Mouse (Mus musculus): ENCODE results near the gene Tmem53.
"Not testable (repeated sequence)": the region's sequence is repeated elsewhere in the genome, so short reads cannot be mapped to it uniquely, and the experiment has no call there.

The Tmem53 gene

GRCm38 (mm10) chr4:117252351-117252750, 600 bp downstream of the Tmem53 start:
- peak; percentile 89 for DNase-seq (ENCODE audit: low read depth)

- DNase-seq (ENCODE audit: low read depth), result no peak
Measured at GRCm38 (mm10) chr4:117252755-117253154, 1.0 kb downstream of the Tmem53 start.

GRCm38 (mm10) chr4:117253218-117254016, 1.7 kb downstream of the Tmem53 start:
- peak; percentile 37 for DNase-seq (ENCODE audit: low read depth)

- DNase-seq (ENCODE audit: low read depth), result peak; percentile 33
Measured at GRCm38 (mm10) chr4:117254017-117254627, 2.4 kb downstream of the Tmem53 start.

- DNase-seq (ENCODE audit: low read depth), result no peak
Measured at GRCm38 (mm10) chr4:117254672-117255071, 2.9 kb downstream of the Tmem53 start.

GRCm38 (mm10) chr4:117259909-117260308, 8.2 kb downstream of the Tmem53 start:
- not testable (repeated sequence) for DNase-seq (ENCODE audit: low read depth)

GRCm38 (mm10) chr4:117261222-117261621, 9.5 kb downstream of the Tmem53 start:
- no peak for DNase-seq (ENCODE audit: low read depth)

GRCm38 (mm10) chr4:117262101-117262913, 10.6 kb downstream of the Tmem53 start:
- no peak for DNase-seq (ENCODE audit: low read depth)

- DNase-seq (ENCODE audit: low read depth), result no peak
Measured at GRCm38 (mm10) chr4:117262987-117263386, 11.2 kb downstream of the Tmem53 start.

- peak; percentile 88 for DNase-seq (ENCODE audit: low read depth)
Measured at GRCm38 (mm10) chr4:117267284-117267683, 15.5 kb downstream of the Tmem53 start.

- DNase-seq (ENCODE audit: low read depth), result no peak
Measured at GRCm38 (mm10) chr4:117267831-117268437, 16.2 kb downstream of the Tmem53 start.

GRCm38 (mm10) chr4:117270278-117270677, 18.5 kb downstream of the Tmem53 start:
- peak; percentile 91 for DNase-seq (ENCODE audit: low read depth)

- no peak for DNase-seq (ENCODE audit: low read depth)
Measured at GRCm38 (mm10) chr4:117272459-117272858, 20.7 kb downstream of the Tmem53 start.

GRCm38 (mm10) chr4:117274720-117275119, 23.0 kb downstream of the Tmem53 start:
- no peak for DNase-seq (ENCODE audit: low read depth)

GRCm38 (mm10) chr4:117276281-117276711, 24.5 kb downstream of the Tmem53 start:
- DNase-seq (ENCODE audit: low read depth), result no peak

GRCm38 (mm10) chr4:117277021-117277420, 25.3 kb downstream of the Tmem53 start:
- DNase-seq (ENCODE audit: low read depth), result no peak

- no peak for DNase-seq (ENCODE audit: low read depth)
Measured at GRCm38 (mm10) chr4:117277687-117278086, 25.9 kb downstream of the Tmem53 start.

- DNase-seq (ENCODE audit: low read depth), result no peak
Measured at GRCm38 (mm10) chr4:117278381-117279252, 26.9 kb downstream of the Tmem53 start.

- DNase-seq (ENCODE audit: low read depth), result no peak
Measured at GRCm38 (mm10) chr4:117279253-117279642, 27.5 kb downstream of the Tmem53 start.

- no peak for DNase-seq (ENCODE audit: low read depth)
Measured at GRCm38 (mm10) chr4:117280397-117280930, 28.7 kb downstream of the Tmem53 start.

Data from NIH3T3 (cell line).